Mouse (Mus musculus) CH12.LX (cell line): Measurements from ENCODE around the gene Per3.
A peak's percentile ranks its signal among the peaks of the same experiment; 100 is the strongest.

Experiments used
- CHD2 ChIP-seq: IDR thresholded peaks from 2 replicates; pipeline ENCODE4 v1.6.1; 2011; ENCODE audit warnings: low read length, improper control_type of control experiment
- CTCF ChIP-seq, 2 experiments: IDR thresholded peaks in 1 of 2; conservative IDR thresholded peaks in 1 of 2; 2 replicates each; pipeline ENCODE4 v1.5.1; 2011 to 2012; ENCODE audit warnings: low read depth in 2 of 2, low read length in 2 of 2, improper control_type of control experiment in 1 of 2, inconsistent platforms in 1 of 2, mild to moderate bottlenecking in 1 of 2, moderate library complexity in 1 of 2
- ELF1 ChIP-seq: IDR thresholded peaks from 2 replicates; pipeline ENCODE4 v1.6.1; 2014; ENCODE audit warnings: low read depth, mild to moderate bottlenecking, inconsistent platforms, low read length, improper control_type of control experiment
- EP300 ChIP-seq: IDR thresholded peaks from 2 replicates; pipeline ENCODE4 v1.6.1; 2011; ENCODE audit warnings: low read length, improper control_type of control experiment
- JUND ChIP-seq: conservative IDR thresholded peaks from 2 replicates; pipeline ENCODE4 v1.6.1; 2011; ENCODE audit warnings: low read depth, low read length, improper control_type of control experiment
- MAX ChIP-seq: IDR thresholded peaks from 2 replicates; pipeline ENCODE4 v1.6.1; 2011; ENCODE audit warnings: low read length, improper control_type of control experiment
- MEF2A ChIP-seq: IDR thresholded peaks from 2 replicates; pipeline ENCODE4 v1.6.1; 2014; ENCODE audit warnings: low read depth, mild to moderate bottlenecking, inconsistent platforms, low read length, improper control_type of control experiment, borderline replicate concordance
- MYC ChIP-seq: IDR thresholded peaks from 2 replicates; pipeline ENCODE4 v1.6.1; 2011; ENCODE audit warnings: low read depth, mild to moderate bottlenecking, improper control_type of control experiment, low read length
- NELFE ChIP-seq: IDR thresholded peaks from 2 replicates; pipeline ENCODE4 v1.6.1; 2011; ENCODE audit warnings: low read depth, low read length, improper control_type of control experiment
- POLR2A ChIP-seq: IDR thresholded peaks from 2 replicates; pipeline ENCODE4 v1.6.1; 2011; ENCODE audit warnings: low read depth, mild to moderate bottlenecking, improper control_type of control experiment, low read length
- SMC3 ChIP-seq: IDR thresholded peaks from 2 replicates; pipeline ENCODE4 v1.6.1; 2011; ENCODE audit warnings: low read depth, low read length, improper control_type of control experiment
- UBTF ChIP-seq: IDR thresholded peaks from 2 replicates; pipeline ENCODE4 v1.6.1; 2012; ENCODE audit warnings: low read depth, mild to moderate bottlenecking, inconsistent platforms, low read length, improper control_type of control experiment, moderate library complexity
- USF2 ChIP-seq: conservative IDR thresholded peaks from 2 replicates; pipeline ENCODE4 v1.6.1; 2011; ENCODE audit warnings: low read depth, low read length, improper control_type of control experiment
- ZKSCAN1 ChIP-seq: IDR thresholded peaks from 2 replicates; pipeline ENCODE4 v1.6.1; 2012; ENCODE audit warnings: low read depth, inconsistent platforms, low read length, improper control_type of control experiment, borderline replicate concordance

- TF ChIP-seq CTCF (conservative IDR thresholded peaks at IDR 0.05 in 1 of 2, IDR thresholded peaks at IDR 0.05 in 1 of 2; ENCODE audit: low read depth in 2 of 2, low read length in 2 of 2) (no peak), POLR2A (no peak), ZKSCAN1 (no peak), JUND (no peak), MYC (no peak), SMC3 (no peak), UBTF (no peak), ELF1 (no peak), MEF2A (0 out of 2 replicates have a peak, but pooled peaks have one; percentile 37), NELFE (no peak), EP300 (peak; percentile 84), CHD2 (no peak), USF2 (no peak), MAX (no peak)
These were observed 64.3 kb downstream of the Per3 start for GRCm38 (mm10) chr4:150980153-150980552.
